Mouse (Mus musculus) CH12.LX (cell line): Measurements from ENCODE around the gene Trim9. TPM values are rescaled to one million over a fixed set of nuclear protein-coding genes. Genes with fewer than 3 reads are reported as not detected.

Source experiments
- DNase-seq: peaks from one replicate; pipeline ENCODE4 v3.0.0-alpha.2; 2013; ENCODE audit errors: extremely low read depth
- H3K27ac ChIP-seq: 2 replicates; pipeline ENCODE4 v1.5.1; 2012; ENCODE audit warnings: low read depth, mild to moderate bottlenecking, control low read depth, moderate library complexity; ENCODE audit not compliant: insufficient read depth
- H3K27me3 ChIP-seq: replicated peaks from 2 replicates; pipeline ENCODE3; 2012; ENCODE audit warnings: inconsistent platforms
- H3K36me3 ChIP-seq, 2 experiments: replicated peaks in 1 of 2; 2 replicates each; pipeline versions ENCODE3 to v1.6.1; 2012; ENCODE audit warnings: inconsistent platforms in 1 of 2, low read length in 1 of 2, mild to moderate bottlenecking in 1 of 2, mixed read lengths in 1 of 2, moderate library complexity in 1 of 2; ENCODE audit not compliant: control insufficient read depth in 1 of 2, insufficient read depth in 1 of 2
- H3K4me1 ChIP-seq, 2 experiments: 2 replicates each; pipeline ENCODE4 v1.6.1; 2012; ENCODE audit warnings: inconsistent platforms in 1 of 2, moderate library complexity in 1 of 2; ENCODE audit not compliant: insufficient read depth in 2 of 2, control insufficient read depth in 1 of 2
- H3K4me2 ChIP-seq: 2 replicates; pipeline ENCODE4 v1.6.1; 2012; ENCODE audit warnings: low read depth, mild to moderate bottlenecking, control low read depth; ENCODE audit not compliant: poor library complexity, insufficient read depth, severe bottlenecking
- H3K4me3 ChIP-seq, 3 experiments: fragments of 150-350 bp in 1 of 3; sonication (generic) in 1 of 3; replicated peaks in 1 of 3; 2 replicates each; pipeline versions ENCODE3 to v1.5.1; 2011 to 2012; ENCODE audit warnings: low read depth in 2 of 3, low read length in 2 of 3, mild to moderate bottlenecking in 2 of 3, moderate library complexity in 2 of 3, control low read depth in 1 of 3, improper control_type of control experiment in 1 of 3, inconsistent platforms in 1 of 3, mixed read lengths in 1 of 3; ENCODE audit not compliant: poor library complexity in 1 of 3
- H3K79me2 ChIP-seq: replicated peaks from 2 replicates; pipeline ENCODE4 v1.6.1; 2012; ENCODE audit warnings: mild to moderate bottlenecking, moderate library complexity; ENCODE audit not compliant: control insufficient read depth, poor library complexity, insufficient read depth, severe bottlenecking; ENCODE audit errors: extremely low read depth
- H3K9ac ChIP-seq: 2 replicates; pipeline ENCODE4 v1.6.1; 2012; ENCODE audit warnings: low read depth, mild to moderate bottlenecking, control low read depth, moderate library complexity; ENCODE audit not compliant: insufficient read depth
- H3K9me3 ChIP-seq: replicated peaks from 2 replicates; pipeline ENCODE3; 2012; ENCODE audit warnings: low read length, inconsistent platforms, mixed read lengths
- CHD1 ChIP-seq: IDR thresholded peaks from 2 replicates; pipeline ENCODE4 v1.6.1; 2012; ENCODE audit warnings: low read depth, low read length, improper control_type of control experiment, inconsistent platforms
- CHD2 ChIP-seq: IDR thresholded peaks from 2 replicates; pipeline ENCODE4 v1.6.1; 2011; ENCODE audit warnings: low read length, improper control_type of control experiment
- E2F4 ChIP-seq: IDR thresholded peaks from 2 replicates; pipeline ENCODE4 v1.6.1; 2011; ENCODE audit warnings: low read depth, low read length, improper control_type of control experiment; ENCODE audit not compliant: insufficient replicate concordance
- EP300 ChIP-seq: IDR thresholded peaks from 2 replicates; pipeline ENCODE4 v1.6.1; 2011; ENCODE audit warnings: low read length, improper control_type of control experiment
- ETS1 ChIP-seq: conservative IDR thresholded peaks from 2 replicates; pipeline ENCODE4 v1.6.1; 2012; ENCODE audit warnings: low read depth, mild to moderate bottlenecking, inconsistent platforms, low read length, improper control_type of control experiment, moderate library complexity
- GABPA ChIP-seq: IDR thresholded peaks from 2 replicates; pipeline ENCODE4 v1.6.1; 2012; ENCODE audit warnings: low read depth, low read length, improper control_type of control experiment, inconsistent platforms; ENCODE audit not compliant: insufficient replicate concordance
- HCFC1 ChIP-seq: IDR thresholded peaks from 2 replicates; pipeline ENCODE4 v1.6.1; 2012; ENCODE audit warnings: low read depth, mild to moderate bottlenecking, inconsistent platforms, low read length, improper control_type of control experiment
- NRF1 ChIP-seq: IDR thresholded peaks from 2 replicates; pipeline ENCODE4 v1.6.1; 2014; ENCODE audit warnings: low read depth, mild to moderate bottlenecking, inconsistent platforms, low read length, improper control_type of control experiment, moderate library complexity
- PAX5 ChIP-seq: IDR thresholded peaks from 2 replicates; pipeline ENCODE4 v1.6.1; 2012; ENCODE audit warnings: low read length, inconsistent platforms, mixed read lengths
- POLR2A ChIP-seq: IDR thresholded peaks from 2 replicates; pipeline ENCODE4 v1.6.1; 2011; ENCODE audit warnings: low read depth, mild to moderate bottlenecking, improper control_type of control experiment, low read length
- POLR2AphosphoS2 ChIP-seq: IDR thresholded peaks from 2 replicates; pipeline ENCODE4 v1.6.1; 2011; ENCODE audit warnings: low read depth, low read length, improper control_type of control experiment
- RAD21 ChIP-seq: IDR thresholded peaks from 2 replicates; pipeline ENCODE4 v1.6.1; 2011; ENCODE audit warnings: low read depth, mild to moderate bottlenecking, low read length, improper control_type of control experiment, moderate library complexity
- RCOR1 ChIP-seq: conservative IDR thresholded peaks from 2 replicates; pipeline ENCODE4 v1.6.1; 2012; ENCODE audit warnings: low read depth, mild to moderate bottlenecking, inconsistent platforms, low read length, improper control_type of control experiment
- SIN3A ChIP-seq: IDR thresholded peaks from 2 replicates; pipeline ENCODE4 v1.6.1; 2012; ENCODE audit warnings: low read length, improper control_type of control experiment, inconsistent platforms
- SMC3 ChIP-seq: IDR thresholded peaks from 2 replicates; pipeline ENCODE4 v1.6.1; 2011; ENCODE audit warnings: low read depth, low read length, improper control_type of control experiment
- UBTF ChIP-seq: IDR thresholded peaks from 2 replicates; pipeline ENCODE4 v1.6.1; 2012; ENCODE audit warnings: low read depth, mild to moderate bottlenecking, inconsistent platforms, low read length, improper control_type of control experiment, moderate library complexity
- USF1 ChIP-seq: IDR thresholded peaks from 2 replicates; pipeline ENCODE4 v1.6.1; 2014; ENCODE audit warnings: low read depth, mild to moderate bottlenecking, inconsistent platforms, low read length, improper control_type of control experiment
- ZC3H11A ChIP-seq: IDR thresholded peaks from 2 replicates; pipeline ENCODE4 v1.6.1; 2012; ENCODE audit warnings: low read depth, mild to moderate bottlenecking, inconsistent platforms, low read length, improper control_type of control experiment
- ZKSCAN1 ChIP-seq: IDR thresholded peaks from 2 replicates; pipeline ENCODE4 v1.6.1; 2012; ENCODE audit warnings: low read depth, inconsistent platforms, low read length, improper control_type of control experiment, borderline replicate concordance
- ZMIZ1 ChIP-seq: IDR thresholded peaks from 2 replicates; pipeline ENCODE4 v1.6.1; 2012; ENCODE audit warnings: low read depth, mild to moderate bottlenecking, inconsistent platforms, low read length, improper control_type of control experiment
- ZNF384 ChIP-seq: IDR thresholded peaks from 2 replicates; pipeline ENCODE4 v1.6.1; 2012; ENCODE audit warnings: low read depth, low read length, improper control_type of control experiment, inconsistent platforms
- dilution Hi-C: fragments of 300-500 bp; cut with MboI; formaldehyde crosslinking; loops from 2 replicates; pipeline ENCODE4 v1.14.3; 2020; ENCODE audit warnings: low sequenced_read_pairs; ENCODE audit not compliant: extremely low pct_unique_long_range_greater_than_20kb, extremely low pct_ligation_motif_present
- in situ Hi-C: fragments of 300-500 bp; cut with MboI; formaldehyde crosslinking; loops from 3 replicates; pipeline ENCODE4 v1.14.3; 2019; ENCODE audit warnings: low sequenced_read_pairs, low pct_ligation_motif_present, low pct_unique_long_range_greater_than_20kb, mixed read lengths
- polyA plus RNA-seq: library from polyadenylated mRNA; unstranded; fragments of >175 nt; gene quantifications from 2 replicates; pipeline ENCODE4 v1.2.1, GENCODE M21; 2012; ENCODE audit warnings: low read depth; ENCODE audit not compliant: insufficient read length
- total RNA-seq, 2 experiments: library from RNA; depleted of rRNA; stranded (reverse); fragments of 300-350 nt in 1 of 2; fragments of >200 nt in 1 of 2; gene quantifications; 2 replicates each; pipeline ENCODE4 v1.2.3; 2012 to 2014

Gene Trim9
- total and polyA plus RNA-seq, 3 experiments: 0.07 TPM; not detected in 2

DNA sequence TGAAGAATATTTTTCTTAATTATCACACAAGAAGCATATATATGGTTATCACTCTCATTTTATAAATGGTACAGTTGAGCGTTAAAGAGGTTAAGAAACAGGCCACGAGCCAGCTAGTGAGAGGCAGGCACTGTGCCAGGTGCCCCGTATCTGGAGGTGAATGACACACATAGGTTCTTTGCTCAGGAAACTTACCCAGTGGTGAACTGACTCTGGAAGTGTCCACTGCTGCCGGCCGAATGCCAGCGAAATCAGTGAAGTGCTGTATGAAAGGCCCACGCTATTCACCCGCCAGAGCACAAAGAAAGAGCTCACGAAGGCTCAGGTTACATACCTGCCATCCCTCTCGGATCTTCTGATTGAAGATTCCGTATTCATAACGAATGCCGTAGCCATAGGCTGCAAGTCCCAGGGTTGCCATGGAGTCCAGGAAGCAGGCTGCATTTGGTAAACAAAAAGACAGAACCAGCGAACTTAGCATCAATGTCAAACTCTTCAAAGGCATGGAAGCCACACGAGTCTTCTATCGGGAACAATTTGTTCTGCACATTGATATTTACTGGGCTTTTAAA lies 131.1 kb downstream of the Trim9 start:
- Histone ChIP-seq H3K4me3 (no peak overlapping the region), H3K27ac (no peak overlapping the region), H3K36me3 (no peaks in the 10 kb centered on the region), H3K9me3 (no peaks in the 10 kb centered on the region), H3K4me1 (peaks cover 0 to 16% of the 10 kb centered on the region in 2 experiments; a peak in 3 of 4 replicates)
- no peak for DNase-seq
- TF ChIP-seq PAX5: no peak
- no peak for TF ChIP-seq RAD21
- no peak for TF ChIP-seq RCOR1
- no peak for TF ChIP-seq ZKSCAN1
- no peak for TF ChIP-seq EP300
- TF ChIP-seq ZC3H11A: no peak
- TF ChIP-seq E2F4: no peak
- TF ChIP-seq NRF1: no peak
- TF ChIP-seq, all 38 proteins: peak for 0
- Histone ChIP-seq H3K27me3 (no peaks in the 10 kb centered on the region), H3K4me2 (no peak overlapping the region), H3K9ac (no peak overlapping the region), H3K79me2 (no peaks in the 10 kb centered on the region)
- dilution Hi-C loops (no loop called here), in situ Hi-C loops (no loop called here)

DNA sequence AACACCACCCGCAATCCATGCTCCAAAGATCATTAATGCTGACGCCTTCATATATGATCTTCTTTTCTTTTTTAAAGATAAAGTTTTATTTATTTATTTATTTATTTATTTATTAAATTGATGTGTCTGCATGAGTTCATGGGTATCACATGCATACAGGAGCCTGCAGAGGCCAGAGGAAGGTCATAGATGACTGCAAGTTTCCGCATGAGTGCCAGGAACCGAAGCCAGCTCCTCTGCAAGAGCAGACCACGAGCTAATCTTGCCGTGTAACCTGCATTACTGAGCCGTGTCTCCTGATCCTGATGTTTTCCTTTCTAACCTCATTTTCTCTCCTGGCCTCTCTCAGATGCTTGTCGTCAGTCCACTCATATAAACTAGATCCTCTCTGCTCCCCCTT lies 133.1 kb downstream of the Trim9 start:
- in situ Hi-C loops: no loop called here

More for the DNA sequence above, 133.1 kb downstream of the Trim9 start:
- H3K4me2 ChIP-seq: no peak overlapping the region
- no peaks in the 10 kb centered on the region for H3K79me2 ChIP-seq
- TF ChIP-seq CHD2 (no peak), ZMIZ1 (no peak), POLR2A (no peak), ZKSCAN1 (no peak), GABPA (no peak), RCOR1 (no peak), SMC3 (no peak), ETS1 (no peak), USF1 (no peak), ZNF384 (no peak), HCFC1 (no peak), SIN3A (no peak), CHD1 (no peak), PAX5 (no peak), POLR2AphosphoS2 (no peak), UBTF (no peak), RAD21 (no peak)
- dilution Hi-C loops: no loop called here
- H3K36me3 ChIP-seq: no peaks in the 10 kb centered on the region
- H3K27ac ChIP-seq: no peak overlapping the region
- H3K9ac ChIP-seq: no peak overlapping the region
- no peaks in the 10 kb centered on the region for H3K27me3 ChIP-seq
- no peaks in the 10 kb centered on the region for H3K9me3 ChIP-seq
- H3K4me3 ChIP-seq: no peak overlapping the region
- peak; percentile 6 for DNase-seq
- H3K4me1 ChIP-seq: peaks cover 0 to 8% of the 10 kb centered on the region in 2 experiments; a peak in 2 of 4 replicates
